Mouse (Mus musculus): Measurements from ENCODE around the gene Prdx1.

DNA sequence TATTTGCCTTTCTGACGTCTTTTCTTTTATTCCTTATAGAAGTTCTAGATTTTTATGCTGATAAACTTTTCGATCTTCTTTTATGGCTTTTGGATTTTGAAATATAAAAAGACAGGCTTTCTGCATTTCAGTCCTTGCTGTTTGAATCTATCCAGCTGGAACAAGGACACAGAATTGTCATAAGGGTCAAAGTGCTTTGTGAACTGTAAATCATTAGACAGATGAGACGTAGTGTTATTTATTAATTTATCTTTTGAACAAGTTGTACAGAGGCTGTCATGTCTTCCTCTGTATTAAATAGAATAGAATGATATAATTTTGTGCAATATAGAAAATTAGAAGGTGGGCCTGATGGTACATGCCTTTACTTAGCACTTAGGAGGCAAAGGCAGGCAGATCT, 42.1 kb downstream of the Prdx1 start:
- TF ChIP-seq CTCF (IDR thresholded peaks at IDR 0.05; ENCODE audit: low read depth) (no peak), EP300 (IDR thresholded peaks at IDR 0.05; ENCODE audit: low read depth) (no peak)
